Mouse (Mus musculus): ENCODE results near the gene Npepl1. TPM values are rescaled to one million over a fixed set of nuclear protein-coding genes. Genes with fewer than 3 reads are reported as not detected.

Gene Npepl1
- total and polyA plus RNA-seq, 3 experiments: 37.2 to 93.6 (median 90.8) TPM

DNA sequence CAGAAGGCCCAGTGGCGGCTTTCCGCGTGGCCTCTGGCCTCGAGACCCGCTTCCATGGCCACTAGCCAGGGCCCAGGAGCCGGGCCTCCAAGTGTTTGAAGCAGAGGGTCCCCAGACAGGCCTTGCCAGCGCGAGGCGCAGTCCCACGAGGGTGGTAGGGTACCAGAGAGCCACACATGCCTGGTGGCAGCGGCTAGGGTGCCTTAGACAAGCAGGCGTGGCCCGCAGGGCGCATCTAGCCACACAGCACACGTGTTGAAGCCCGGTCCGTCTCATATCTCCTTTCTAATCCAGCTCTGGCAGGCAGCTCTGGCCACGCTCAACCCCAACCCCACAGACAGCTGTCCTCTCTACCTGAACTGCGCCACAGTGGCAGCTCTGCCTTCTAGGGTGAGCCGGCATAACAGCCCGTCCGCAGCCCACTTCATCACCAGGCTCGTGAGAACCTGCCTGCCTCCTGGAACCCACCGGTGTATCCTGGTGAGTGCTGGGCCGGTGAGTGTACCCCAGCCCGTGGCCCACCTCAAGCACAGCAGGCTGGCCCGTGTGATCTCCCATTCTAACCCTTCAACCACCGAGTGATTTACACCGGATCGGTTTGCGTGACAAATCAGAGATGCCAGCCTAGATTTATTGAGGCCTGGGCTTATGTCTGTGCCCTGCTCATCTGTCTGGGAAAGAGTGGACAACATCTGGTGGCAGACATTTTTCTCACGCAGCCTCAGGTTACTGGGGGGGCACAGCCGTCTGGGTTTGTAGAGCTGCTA, 817 bp downstream of the Npepl1 start:
- Histone ChIP-seq H3K9ac (ENCODE audit: insufficient read depth, low read depth) (peak overlapping the region; percentile 83), H3K9me3 (replicated peaks; ENCODE audit: low read length) (no peaks in the 10 kb centered on the region), H3K4me3 (replicated peaks in 1 of 3; ENCODE audit: low read depth in 2 of 3, low read length in 2 of 3, poor library complexity in 1 of 3) (peak overlapping the region; percentile 72 to 92 (median 83)), H3K4me2 (ENCODE audit: insufficient read depth, low read depth, poor library complexity, severe bottlenecking) (peak overlapping the region; percentile 47), H3K36me3 (replicated peaks in 1 of 2; ENCODE audit: control insufficient read depth in 1 of 2, insufficient read depth in 1 of 2, low read length in 1 of 2) (peaks cover 20 to 42% of the 10 kb centered on the region in 2 experiments), H3K79me2 (replicated peaks; ENCODE audit: control insufficient read depth, extremely low read depth, insufficient read depth, poor library complexity, severe bottlenecking) (no peaks in the 10 kb centered on the region), H3K27me3 (replicated peaks) (no peaks in the 10 kb centered on the region), H3K4me1 (ENCODE audit: control insufficient read depth in 1 of 2, insufficient read depth in 2 of 2) (peaks cover 5 to 17% of the 10 kb centered on the region in 2 experiments; a peak in 3 of 4 replicates), H3K27ac (ENCODE audit: insufficient read depth, low read depth) (no peak overlapping the region; the same call in 1 of the 2 replicates)
- peak; percentile 90 for TF ChIP-seq MYC (IDR thresholded peaks at IDR 0.05; ENCODE audit: low read depth, low read length)
- peak; percentile 86 for TF ChIP-seq MXI1 (IDR thresholded peaks at IDR 0.05; ENCODE audit: low read depth, low read length)
- peak; percentile 88 for TF ChIP-seq MAX (IDR thresholded peaks at IDR 0.05; ENCODE audit: low read length)
- no peak for TF ChIP-seq GABPA (IDR thresholded peaks at IDR 0.05; ENCODE audit: insufficient replicate concordance, low read depth, low read length)
- 0 out of 2 replicates have a peak, but pooled peaks have one; percentile 26 for TF ChIP-seq SIN3A (IDR thresholded peaks at IDR 0.05; ENCODE audit: low read length)
- peak; percentile 48 for DNase-seq (ENCODE audit: extremely low read depth)
- dilution Hi-C loops (cut with MboI; ENCODE audit: extremely low pct_ligation_motif_present, extremely low pct_unique_long_range_greater_than_20kb, low sequenced_read_pairs): no loop called here
- in situ Hi-C loops (cut with MboI; ENCODE audit: low pct_ligation_motif_present, low pct_unique_long_range_greater_than_20kb, low sequenced_read_pairs): loop anchor here (25.0 kb wide), 1 partner anchor 299 kb away; no protein-coding TSS in a partner anchor

DNA sequence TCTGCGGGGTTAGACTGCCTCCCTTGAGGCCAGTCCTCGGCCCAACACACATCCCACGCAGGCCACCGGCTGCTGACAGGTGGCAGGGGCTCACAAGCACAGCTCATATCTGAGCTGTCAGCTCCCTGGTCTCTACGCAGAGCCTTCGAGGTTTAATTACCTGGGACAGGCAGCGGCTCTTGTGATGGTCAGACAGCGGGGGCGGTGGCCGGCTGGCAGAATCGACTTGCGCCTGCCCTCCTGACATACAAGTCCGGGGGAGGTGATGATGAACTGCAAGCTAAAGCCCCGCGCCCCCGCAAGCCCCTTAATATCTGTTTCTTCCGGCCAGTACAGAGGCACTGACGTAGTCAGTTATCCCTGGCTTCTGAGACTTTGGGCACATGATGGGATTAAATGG, 2.8 kb downstream of the Npepl1 start:
- H3K27me3 ChIP-seq (replicated peaks): no peaks in the 10 kb centered on the region
- no peak overlapping the region for H3K27ac ChIP-seq (ENCODE audit: insufficient read depth, low read depth)

DNA sequence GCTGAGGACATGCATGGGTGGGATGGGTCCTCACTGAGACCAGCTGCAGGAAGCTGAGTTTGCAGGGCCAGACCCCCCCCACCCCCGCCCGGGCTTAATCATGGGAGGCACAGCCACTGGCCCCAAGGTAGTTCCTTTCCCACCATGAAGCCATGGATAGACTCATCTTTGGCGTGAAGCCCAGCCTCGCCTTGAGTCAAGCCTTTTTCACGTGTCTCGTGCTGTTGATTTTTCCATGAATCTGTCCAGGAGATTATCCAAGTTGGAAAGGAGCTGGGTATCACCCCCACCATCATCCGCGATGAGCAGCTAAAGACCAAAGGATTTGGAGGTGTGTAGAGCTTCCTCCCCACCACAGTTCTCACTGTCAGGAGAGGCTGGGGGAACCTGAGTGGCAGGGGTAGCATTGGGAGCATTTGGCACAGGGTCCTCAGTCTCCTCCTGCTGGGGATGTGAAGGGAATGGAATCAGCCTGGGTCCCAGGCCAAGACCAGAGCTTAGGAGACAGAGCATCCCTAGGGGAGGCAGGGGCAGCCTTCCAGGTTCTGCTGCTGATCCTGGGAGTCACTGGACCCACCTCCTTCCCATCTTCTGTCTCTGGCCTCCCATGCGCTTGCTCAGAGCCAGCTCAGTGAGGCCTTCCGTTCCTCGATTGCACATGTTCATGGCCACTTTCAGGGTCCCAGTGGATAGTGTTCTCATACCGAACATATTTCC, 4.2 kb downstream of the Npepl1 start:
- Histone ChIP-seq H3K4me1 (ENCODE audit: control insufficient read depth in 1 of 2, insufficient read depth in 2 of 2) (peaks cover 5 to 17% of the 10 kb centered on the region in 2 experiments; a peak in 3 of 4 replicates), H3K79me2 (replicated peaks; ENCODE audit: control insufficient read depth, extremely low read depth, insufficient read depth, poor library complexity, severe bottlenecking) (no peaks in the 10 kb centered on the region), H3K27ac (ENCODE audit: insufficient read depth, low read depth) (no peak overlapping the region), H3K27me3 (replicated peaks) (no peaks in the 10 kb centered on the region), H3K9ac (ENCODE audit: insufficient read depth, low read depth) (no peak overlapping the region), H3K9me3 (replicated peaks; ENCODE audit: low read length) (no peaks in the 10 kb centered on the region), H3K36me3 (replicated peaks in 1 of 2; ENCODE audit: control insufficient read depth in 1 of 2, insufficient read depth in 1 of 2, low read length in 1 of 2) (peaks cover 45 to 75% of the 10 kb centered on the region in 2 experiments), H3K4me3 (replicated peaks in 1 of 3; ENCODE audit: low read depth in 2 of 3, low read length in 2 of 3, poor library complexity in 1 of 3) (no peak overlapping the region), H3K4me2 (ENCODE audit: insufficient read depth, low read depth, poor library complexity, severe bottlenecking) (no peak overlapping the region)
- in situ Hi-C loops (cut with MboI; ENCODE audit: low pct_ligation_motif_present, low pct_unique_long_range_greater_than_20kb, low sequenced_read_pairs): loop anchor here (25.0 kb wide), 1 partner anchor 302 kb away; no protein-coding TSS in a partner anchor
- dilution Hi-C loops (cut with MboI; ENCODE audit: extremely low pct_ligation_motif_present, extremely low pct_unique_long_range_greater_than_20kb, low sequenced_read_pairs): no loop called here
- no peak for TF ChIP-seq SIN3A (IDR thresholded peaks at IDR 0.05; ENCODE audit: low read length)
- TF ChIP-seq E2F4 (IDR thresholded peaks at IDR 0.05; ENCODE audit: insufficient replicate concordance, low read depth, low read length): no peak
- TF ChIP-seq TCF12 (IDR thresholded peaks at IDR 0.05; ENCODE audit: low read depth, low read length): no peak
- TF ChIP-seq CHD1 (IDR thresholded peaks at IDR 0.05; ENCODE audit: low read depth, low read length): no peak
- no peak for TF ChIP-seq ZMIZ1 (IDR thresholded peaks at IDR 0.05; ENCODE audit: low read depth, low read length)
- no peak for TF ChIP-seq MEF2A (IDR thresholded peaks at IDR 0.05; ENCODE audit: borderline replicate concordance, low read depth, low read length)
- TF ChIP-seq USF1 (IDR thresholded peaks at IDR 0.05; ENCODE audit: low read depth, low read length): no peak
- no peak for TF ChIP-seq CTCF (conservative IDR thresholded peaks at IDR 0.05 in 1 of 2, IDR thresholded peaks at IDR 0.05 in 1 of 2; ENCODE audit: low read depth in 2 of 2, low read length in 2 of 2)
- TF ChIP-seq MAX (IDR thresholded peaks at IDR 0.05; ENCODE audit: low read length): no peak
- TF ChIP-seq HCFC1 (IDR thresholded peaks at IDR 0.05; ENCODE audit: low read depth, low read length): no peak
- TF ChIP-seq POLR2A (IDR thresholded peaks at IDR 0.05; ENCODE audit: low read depth, low read length): no peak
- no peak for TF ChIP-seq TBP (conservative IDR thresholded peaks at IDR 0.05; ENCODE audit: low read depth, low read length)
- TF ChIP-seq MYC (IDR thresholded peaks at IDR 0.05; ENCODE audit: low read depth, low read length): no peak
- no peak for TF ChIP-seq PAX5 (IDR thresholded peaks at IDR 0.05; ENCODE audit: low read length)
- TF ChIP-seq ZNF384 (IDR thresholded peaks at IDR 0.05; ENCODE audit: low read depth, low read length): no peak
- no peak for TF ChIP-seq RAD21 (IDR thresholded peaks at IDR 0.05; ENCODE audit: low read depth, low read length)
- TF ChIP-seq ZC3H11A (IDR thresholded peaks at IDR 0.05; ENCODE audit: low read depth, low read length): no peak
- DNase-seq (ENCODE audit: extremely low read depth): no peak

More for the DNA sequence above, 2.8 kb downstream of the Npepl1 start:
- Histone ChIP-seq H3K4me1 (ENCODE audit: control insufficient read depth in 1 of 2, insufficient read depth in 2 of 2) (peaks cover 5 to 17% of the 10 kb centered on the region in 2 experiments; a peak in 3 of 4 replicates), H3K9ac (ENCODE audit: insufficient read depth, low read depth) (no peak overlapping the region), H3K4me3 (replicated peaks in 1 of 3; ENCODE audit: low read depth in 2 of 3, low read length in 2 of 3, poor library complexity in 1 of 3) (no peak overlapping the region), H3K9me3 (replicated peaks; ENCODE audit: low read length) (no peaks in the 10 kb centered on the region), H3K79me2 (replicated peaks; ENCODE audit: control insufficient read depth, extremely low read depth, insufficient read depth, poor library complexity, severe bottlenecking) (no peaks in the 10 kb centered on the region), H3K36me3 (replicated peaks in 1 of 2; ENCODE audit: control insufficient read depth in 1 of 2, insufficient read depth in 1 of 2, low read length in 1 of 2) (peaks cover 32 to 61% of the 10 kb centered on the region in 2 experiments), H3K4me2 (ENCODE audit: insufficient read depth, low read depth, poor library complexity, severe bottlenecking) (no peak overlapping the region)
- in situ Hi-C loops (cut with MboI; ENCODE audit: low pct_ligation_motif_present, low pct_unique_long_range_greater_than_20kb, low sequenced_read_pairs): loop anchor here (25.0 kb wide), 1 partner anchor 301 kb away; no protein-coding TSS in a partner anchor
- no peak for DNase-seq (ENCODE audit: extremely low read depth)
- TF ChIP-seq ZC3H11A (IDR thresholded peaks at IDR 0.05; ENCODE audit: low read depth, low read length): no peak
- TF ChIP-seq USF2 (conservative IDR thresholded peaks at IDR 0.05; ENCODE audit: low read depth, low read length): no peak
- TF ChIP-seq MAFK (IDR thresholded peaks at IDR 0.05; ENCODE audit: insufficient replicate concordance, low read length): no peak
- no peak for TF ChIP-seq NELFE (IDR thresholded peaks at IDR 0.05; ENCODE audit: low read depth, low read length)
- TF ChIP-seq TBP (conservative IDR thresholded peaks at IDR 0.05; ENCODE audit: low read depth, low read length): no peak
- TF ChIP-seq EP300 (IDR thresholded peaks at IDR 0.05; ENCODE audit: low read length): no peak
- dilution Hi-C loops (cut with MboI; ENCODE audit: extremely low pct_ligation_motif_present, extremely low pct_unique_long_range_greater_than_20kb, low sequenced_read_pairs): no loop called here
